Mouse (Mus musculus): ENCODE results near the gene Errfi1.

Errfi1 gene

GRCm38 (mm10) chr4:150915181-150915906, 61.6 kb downstream of the Errfi1 start:
- DNase-seq (ENCODE audit: low read depth), result peak; percentile 84

GRCm38 (mm10) chr4:150917336-150918027, 63.8 kb downstream of the Errfi1 start:
- no peak for DNase-seq (ENCODE audit: low read depth)
